Mouse (Mus musculus) B cell, adult 2 months (primary cell): ENCODE results near the gene Ilf3.
"Not testable (repeated sequence)": the region's sequence is repeated elsewhere in the genome, so short reads cannot be mapped to it uniquely, and the experiment has no call there.

Experiments
- DNase-seq, 2 experiments: peaks; one replicate each; pipeline ENCODE4 v3.0.0; 2022

The Ilf3 gene

GRCm38 (mm10) chr9:21367357-21368111, at the start of gene Ilf3:
Gene Ilf3, plus strand, starts transcription at chr9:21367871.
- DNase-seq = peak; percentile 99 to 100

GRCm38 (mm10) chr9:21318792-21319191, 48.9 kb upstream of the Ilf3 start:
- DNase-seq = no peak

GRCm38 (mm10) chr9:21319503-21319902, 48.2 kb upstream of the Ilf3 start:
- DNase-seq = no peak

- no peak for DNase-seq
These were observed 47.4 kb upstream of the Ilf3 start for GRCm38 (mm10) chr9:21320280-21320618.

- DNase-seq = peak; percentile 92 to 95
These were observed 46.8 kb upstream of the Ilf3 start, which contains the start of gene Slc44a2 for GRCm38 (mm10) chr9:21320619-21321512. Gene Slc44a2, plus strand, starts transcription at chr9:21320698.

- DNase-seq = peak; percentile 72 to 74
These were observed 46.2 kb upstream of the Ilf3 start for GRCm38 (mm10) chr9:21321513-21321835.

- peak; percentile 37 to 38 for DNase-seq
These were observed 45.3 kb upstream of the Ilf3 start for GRCm38 (mm10) chr9:21322211-21322916.

- not testable (repeated sequence) for DNase-seq
These were observed 44.8 kb upstream of the Ilf3 start for GRCm38 (mm10) chr9:21322917-21323297.

- DNase-seq = no peak
These were observed 43.4 kb upstream of the Ilf3 start for GRCm38 (mm10) chr9:21324269-21324668.

GRCm38 (mm10) chr9:21327569-21327968, 40.1 kb upstream of the Ilf3 start:
- no peak for DNase-seq

GRCm38 (mm10) chr9:21328041-21328440, 39.6 kb upstream of the Ilf3 start:
- peak; percentile 62 to 66 for DNase-seq

GRCm38 (mm10) chr9:21329041-21329440, 38.6 kb upstream of the Ilf3 start:
- no peak for DNase-seq

GRCm38 (mm10) chr9:21329699-21330289, 37.9 kb upstream of the Ilf3 start:
- peak in 1 of 2 experiments; percentile 24 for DNase-seq

GRCm38 (mm10) chr9:21331365-21332140, 36.1 kb upstream of the Ilf3 start:
- no peak for DNase-seq

- DNase-seq = peak in 1 of 2 experiments; percentile 37
These were observed 35.3 kb upstream of the Ilf3 start for GRCm38 (mm10) chr9:21332161-21333061.

- DNase-seq = no peak
These were observed 34.1 kb upstream of the Ilf3 start for GRCm38 (mm10) chr9:21333523-21333922.

- no peak for DNase-seq
These were observed 32.9 kb upstream of the Ilf3 start for GRCm38 (mm10) chr9:21334747-21335146.

- no peak for DNase-seq
These were observed 32.3 kb upstream of the Ilf3 start for GRCm38 (mm10) chr9:21335391-21335790.

GRCm38 (mm10) chr9:21336491-21336890, 31.2 kb upstream of the Ilf3 start:
- DNase-seq = no peak

- DNase-seq = no peak
These were observed 30.0 kb upstream of the Ilf3 start for GRCm38 (mm10) chr9:21337652-21338051.

GRCm38 (mm10) chr9:21340411-21340810, 27.3 kb upstream of the Ilf3 start:
- no peak for DNase-seq
